Mouse (Mus musculus) liver, embryonic 14 days (tissue): ENCODE results near the gene Shc2. TPM values are rescaled to one million over a fixed set of nuclear protein-coding genes. Genes with fewer than 3 reads are reported as not detected.

Experiments
- polyA plus RNA-seq: library from polyadenylated mRNA; depleted of rRNA; stranded (reverse); fragments of >200 nt; gene quantifications from 2 replicates; pipeline ENCODE4 v1.2.3, GENCODE M21; 2012; rRNA removed

Gene Shc2
- polyA plus RNA-seq: 0.12 and 0.34 TPM in 2 replicates

DNA sequence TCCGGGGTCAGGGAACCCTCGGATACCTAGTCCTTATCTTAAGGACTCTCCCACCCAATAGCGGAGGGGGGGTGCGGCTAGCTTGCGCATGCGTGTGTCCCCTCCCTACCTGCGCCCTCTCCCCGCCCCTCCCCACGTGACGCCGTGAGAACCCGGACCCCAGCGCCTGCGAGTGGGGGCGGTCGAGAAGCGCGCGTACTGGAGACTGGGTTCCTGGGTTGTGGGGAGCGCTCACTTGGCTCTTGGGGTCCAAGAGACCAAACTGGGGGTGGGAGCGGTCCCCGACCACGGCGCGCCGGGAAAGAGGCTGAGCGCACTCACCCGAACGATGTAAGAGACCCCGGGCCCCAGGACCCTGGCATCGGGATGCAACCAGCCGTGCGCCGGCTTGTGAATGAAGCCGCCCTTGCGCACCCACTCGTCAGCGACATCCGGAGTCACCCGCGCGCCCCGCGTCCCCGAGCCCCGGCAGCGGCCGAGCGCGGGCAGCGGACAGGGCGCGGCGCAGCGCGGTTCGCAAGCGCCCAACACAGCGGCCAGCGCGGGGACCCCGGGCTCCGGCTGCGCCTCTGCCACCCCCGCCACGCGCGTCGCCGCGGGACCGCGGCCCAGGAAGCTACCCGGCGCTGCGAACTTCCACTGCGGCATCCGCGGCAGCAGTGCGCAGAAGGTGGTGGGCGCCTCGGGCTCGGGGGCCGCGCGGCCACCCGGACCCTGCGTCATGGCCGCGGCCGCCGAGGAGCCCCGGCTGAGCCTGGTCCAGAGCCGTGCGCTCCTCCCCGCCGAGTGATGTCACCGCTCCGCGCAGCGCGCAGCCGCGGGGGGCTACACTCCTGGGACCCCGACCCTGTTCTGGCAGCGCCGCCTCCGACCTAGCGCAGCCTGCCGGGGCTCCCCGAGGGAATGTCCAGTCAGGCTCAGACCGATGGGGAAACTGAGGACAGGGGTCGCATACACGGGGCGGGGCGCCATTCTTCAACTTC, at the start of gene Shc2:
TSS of gene Shc2 (minus strand) at position 791 of the 983 bp plus-strand sequence.

DNA sequence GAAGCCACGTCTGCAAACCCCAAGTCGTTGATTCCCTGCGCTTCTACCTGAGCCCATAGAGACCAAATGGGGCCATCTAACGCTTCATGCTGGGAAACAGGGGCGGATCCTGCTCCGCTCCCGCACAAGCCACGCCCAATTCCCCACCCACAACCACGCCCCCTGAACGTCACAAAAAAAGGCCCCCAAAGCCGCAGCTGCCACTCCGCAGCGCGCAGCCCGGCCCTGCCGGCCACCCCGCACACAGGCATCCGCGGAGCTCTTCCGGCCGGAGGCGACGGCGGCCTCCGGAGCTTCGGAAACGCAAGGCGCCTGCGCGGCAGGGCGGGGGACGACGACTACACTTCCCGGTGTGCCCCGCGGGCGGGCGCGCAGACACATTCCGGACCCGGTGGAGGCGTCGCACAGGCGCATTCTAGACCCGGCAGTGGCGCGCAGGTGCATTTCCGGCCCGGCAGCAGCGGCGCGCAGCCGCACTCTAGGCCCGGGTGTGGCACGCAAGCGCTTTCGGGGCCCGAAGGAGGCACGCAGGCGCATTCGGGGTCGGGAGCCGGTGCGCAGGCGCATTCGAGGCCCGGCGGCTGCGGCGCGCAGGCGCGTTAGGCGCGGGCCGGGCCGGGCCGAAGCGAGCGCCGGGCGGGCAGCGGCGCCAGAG, 44.0 kb upstream of the Shc2 start, which contains the start of gene Cdc34:
TSS of gene Cdc34 (plus strand) at position 605 of the 655 bp plus-strand sequence.

DNA sequence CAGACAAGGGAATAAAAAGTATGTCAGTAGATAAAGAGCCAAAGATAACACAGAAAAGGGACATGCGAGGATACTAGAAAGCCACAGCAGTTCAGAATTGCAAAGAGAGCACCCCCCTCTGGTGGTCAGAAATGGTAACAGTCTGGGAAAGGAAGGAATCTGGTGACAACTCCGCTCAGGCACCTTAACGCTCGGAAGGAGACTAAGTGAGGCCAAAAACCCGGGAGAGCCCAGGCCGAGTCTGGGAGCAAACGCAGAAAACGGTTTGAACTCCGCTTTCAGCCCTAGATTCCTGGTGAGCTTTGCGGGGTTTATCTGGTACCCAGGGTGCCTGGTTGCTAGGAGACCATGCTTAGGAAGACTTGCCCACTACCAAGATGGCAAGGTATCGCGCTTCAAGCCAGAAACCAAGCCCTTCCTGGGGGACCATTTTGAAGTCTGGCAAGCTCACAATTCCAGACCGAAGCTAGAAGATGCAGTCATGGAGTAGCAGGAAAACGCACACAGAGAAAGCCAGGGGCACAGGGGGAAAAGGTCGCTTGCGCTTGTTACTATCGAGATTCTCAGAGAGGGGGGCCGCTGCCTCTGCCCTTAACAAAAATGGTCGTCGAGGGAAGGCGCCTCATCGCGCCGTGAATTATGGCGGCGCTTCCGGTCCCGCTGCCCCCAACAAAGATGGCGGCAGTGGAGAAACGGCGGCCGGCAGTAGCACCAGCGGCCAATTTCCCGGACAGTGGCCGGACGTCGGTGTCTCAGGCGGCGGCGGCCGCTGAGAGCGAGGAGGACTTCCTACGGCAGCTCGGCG, 31.3 kb upstream of the Shc2 start, which contains the start of gene Tpgs1:
TSS of gene Tpgs1 (plus strand) at position 599 of the 805 bp plus-strand sequence.

DNA sequence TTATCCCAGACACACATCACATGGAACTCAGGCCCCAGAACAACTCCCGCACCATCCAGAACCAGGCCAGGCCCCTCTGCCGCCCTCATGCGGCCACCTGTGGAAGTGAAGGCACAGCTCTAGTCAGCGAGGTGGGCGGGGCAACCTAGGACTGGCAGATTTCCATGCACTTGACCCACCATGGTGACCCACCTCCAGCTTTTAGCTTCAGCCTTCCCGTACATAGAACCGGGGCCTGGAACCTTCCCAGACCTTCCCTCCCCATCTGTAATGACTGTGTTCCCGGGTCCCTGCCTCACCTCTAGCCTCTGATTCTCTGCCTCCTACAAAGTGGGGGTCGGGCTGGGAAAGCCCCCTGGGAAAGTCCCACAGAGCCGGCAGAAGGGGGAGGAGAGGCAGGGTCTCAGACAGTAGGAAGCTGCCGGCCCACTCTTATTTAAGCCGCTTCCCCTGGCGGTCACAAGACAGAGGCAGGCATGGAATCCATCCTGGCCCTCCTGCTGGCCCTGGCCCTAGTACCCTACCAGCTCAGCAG, 26.5 kb upstream of the Shc2 start, which contains the start of gene Madcam1:
TSS of gene Madcam1 (plus strand) at position 429 of the 535 bp plus-strand sequence.

DNA sequence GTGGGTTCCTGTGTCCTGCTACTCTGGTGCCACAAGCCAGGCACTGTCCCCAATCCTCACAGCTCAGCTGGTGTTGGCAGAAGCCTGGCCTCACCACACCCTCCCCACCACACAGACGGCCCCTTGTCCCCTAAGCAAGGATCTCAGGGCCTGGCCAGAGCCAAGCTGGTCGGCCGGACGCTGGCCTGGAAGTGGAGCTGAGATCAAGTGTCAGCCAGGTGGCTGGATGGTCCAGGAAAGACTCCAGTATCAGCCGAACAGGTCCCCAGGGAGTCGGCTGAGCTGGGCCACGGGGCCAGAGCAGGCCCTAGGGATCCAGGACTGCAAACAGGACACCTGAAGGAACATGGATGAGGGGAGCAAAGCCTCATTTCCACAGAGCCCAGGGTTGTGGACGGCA, 8.0 kb upstream of the Shc2 start, which contains the start of gene Odf3l2:
TSS of gene Odf3l2 (minus strand) at position 28 of the 400 bp plus-strand sequence.

DNA sequence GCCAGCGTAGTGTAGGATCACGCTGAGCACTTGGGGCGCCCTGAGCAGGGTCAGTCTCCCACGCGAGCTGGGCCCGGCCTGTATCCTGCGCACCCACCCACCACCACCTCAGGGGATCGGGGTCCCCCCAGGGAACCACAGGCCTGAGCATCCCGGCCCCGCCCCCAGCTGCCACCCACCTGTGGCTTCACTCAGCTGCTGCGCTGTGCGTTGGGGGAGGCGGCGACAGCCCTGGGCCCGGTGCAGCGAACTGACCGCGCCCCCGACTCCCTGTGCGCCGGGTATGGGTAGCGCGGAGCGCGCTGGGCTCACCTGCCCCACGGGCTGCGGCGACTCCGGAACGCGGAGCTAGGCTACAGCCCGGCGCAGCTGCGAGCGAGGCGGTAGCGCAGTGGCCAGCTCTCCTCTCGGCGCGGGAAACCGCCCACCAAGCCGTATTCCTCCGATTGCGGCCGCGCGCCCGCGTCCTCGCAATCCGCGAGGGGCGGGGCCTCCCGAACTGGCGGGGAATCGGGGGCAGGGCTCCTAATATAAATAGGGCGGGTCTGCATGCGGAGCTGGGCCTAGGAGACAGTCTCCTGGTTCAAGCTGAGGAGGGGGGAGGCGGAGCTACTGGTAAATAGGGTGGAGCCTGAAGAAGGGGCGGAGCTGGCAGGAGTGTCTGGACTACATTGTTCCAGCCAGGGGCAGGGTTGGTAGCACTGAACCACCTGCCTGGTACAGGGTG, 24.0 kb downstream of the Shc2 start, which contains the start of gene C2cd4c:
TSS of gene C2cd4c (minus strand) at position 448 of the 727 bp plus-strand sequence.

DNA sequence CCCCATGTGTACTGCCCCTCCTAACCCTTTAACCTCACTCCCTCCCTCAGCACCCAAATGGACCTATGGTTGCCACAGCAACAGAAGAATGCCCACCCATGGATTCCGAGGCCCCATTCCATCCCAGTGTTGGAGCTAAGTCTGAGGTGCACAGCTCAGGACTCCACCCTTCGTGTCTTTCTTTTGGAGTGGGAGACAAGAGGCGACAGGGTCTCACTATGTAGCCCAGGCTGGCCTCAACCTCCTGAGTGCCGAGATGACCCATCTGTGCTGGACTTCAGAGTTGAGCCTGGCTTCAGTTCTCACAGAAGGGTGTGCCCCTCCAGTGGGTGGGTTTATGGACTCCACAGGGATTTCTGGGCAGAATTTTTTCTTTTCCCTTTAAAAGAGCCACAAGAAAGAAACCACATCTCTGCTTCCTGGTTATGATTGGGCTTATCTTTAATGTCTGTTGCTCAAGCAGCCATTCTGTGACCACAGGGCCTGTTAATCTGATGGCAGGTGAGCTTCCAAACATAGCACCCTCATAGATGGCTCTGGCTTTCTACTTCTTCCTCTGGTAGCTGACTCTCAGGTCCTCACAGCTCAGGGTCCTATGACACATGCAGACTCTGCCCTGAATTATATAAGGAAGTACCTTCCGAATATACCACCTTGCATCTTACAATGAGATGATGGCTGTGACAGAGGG, 50.5 kb downstream of the Shc2 start, which contains the start of gene Theg:
TSS of gene Theg (minus strand) at position 271 of the 691 bp plus-strand sequence.

Other genes with a start within 250 kb of the Shc2 start
- not detected in 2 replicates for gene Vmn2r83, start 169.2 kb downstream of the Shc2 start, polyA plus RNA-seq
- 7.6 and 11.0 TPM in 2 replicates for gene Plpp2, start 104.1 kb downstream of the Shc2 start, polyA plus RNA-seq
- gene Mier2, start 82.7 kb downstream of the Shc2 start, polyA plus RNA-seq: 13.2 and 15.8 TPM in 2 replicates
- not detected in 2 replicates for gene Theg, start 50.6 kb downstream of the Shc2 start, polyA plus RNA-seq
- gene C2cd4c, start 23.9 kb downstream of the Shc2 start, polyA plus RNA-seq: 0.02 TPM in 2 replicates
- gene Odf3l2, start 7.8 kb upstream of the Shc2 start, polyA plus RNA-seq: not detected in 2 replicates
- 0.15 and 0.27 TPM in 2 replicates for gene Madcam1, start 26.6 kb upstream of the Shc2 start, polyA plus RNA-seq
- 13.3 and 13.8 TPM in 2 replicates for gene Tpgs1, start 31.5 kb upstream of the Shc2 start, polyA plus RNA-seq
- gene Cdc34, start 44.3 kb upstream of the Shc2 start, polyA plus RNA-seq: 114 and 122 TPM in 2 replicates
- gene Gzmm, start 51.1 kb upstream of the Shc2 start, polyA plus RNA-seq: 0.07 and 0.23 TPM in 2 replicates
- gene Bsg, start 66.6 kb upstream of the Shc2 start, polyA plus RNA-seq: 516 and 611 TPM in 2 replicates
- gene Hcn2, start 78.7 kb upstream of the Shc2 start, polyA plus RNA-seq: 0.07 and 0.08 TPM in 2 replicates
- gene Polrmt, start 108.7 kb upstream of the Shc2 start, polyA plus RNA-seq: 15.2 and 16.1 TPM in 2 replicates
- not detected in 2 replicates for gene Fgf22, start 117.2 kb upstream of the Shc2 start, polyA plus RNA-seq
- gene Rnf126, start 129.0 kb upstream of the Shc2 start, polyA plus RNA-seq: 40.0 and 46.4 TPM in 2 replicates
- gene Fstl3, start 139.4 kb upstream of the Shc2 start, polyA plus RNA-seq: 0.50 and 0.51 TPM in 2 replicates
- 1.9 and 3.0 TPM in 2 replicates for gene Prss57, start 153.0 kb upstream of the Shc2 start, polyA plus RNA-seq
- gene Palm, start 155.7 kb upstream of the Shc2 start, polyA plus RNA-seq: 3.6 and 3.9 TPM in 2 replicates
- 0.16 TPM in 2 replicates for gene Misp, start 183.1 kb upstream of the Shc2 start, polyA plus RNA-seq
- gene Ptbp1, start 216.5 kb upstream of the Shc2 start, polyA plus RNA-seq: 117 and 130 TPM in 2 replicates
- 119 and 171 TPM in 2 replicates for gene Prtn3, start 236.6 kb upstream of the Shc2 start, polyA plus RNA-seq
- 6.2 and 6.7 TPM in 2 replicates for gene Plppr3, start 236.7 kb upstream of the Shc2 start, polyA plus RNA-seq
- gene Elane, start 248.3 kb upstream of the Shc2 start, polyA plus RNA-seq: 36.8 and 63.1 TPM in 2 replicates